Mouse (Mus musculus): ENCODE measurements around the gene Krt86.

Gene Krt86

GRCm38 (mm10) chr15:101472952-101473528 is at the start of gene Krt86:
TSS of gene Krt86 (plus strand) at chr15:101473478.
- no peak for DNase-seq (ENCODE audit: low read depth, low spot score)

- DNase-seq (ENCODE audit: low read depth, low spot score) = no peak
Observed at GRCm38 (mm10) chr15:101424914-101425313, 48.4 kb upstream of the Krt86 start.

GRCm38 (mm10) chr15:101436611-101437010 is 36.7 kb upstream of the Krt86 start:
- no peak for DNase-seq (ENCODE audit: low read depth, low spot score)

GRCm38 (mm10) chr15:101438555-101438954 is 34.7 kb upstream of the Krt86 start, which contains the start of gene Krt87:
TSS of gene Krt87 (minus strand) at chr15:101438804.
- DNase-seq (ENCODE audit: low read depth, low spot score) = no peak

GRCm38 (mm10) chr15:101440837-101441236 is 32.4 kb upstream of the Krt86 start:
- no peak for DNase-seq (ENCODE audit: low read depth, low spot score)

GRCm38 (mm10) chr15:101446572-101446971 is 26.7 kb upstream of the Krt86 start:
- DNase-seq (ENCODE audit: low read depth, low spot score) = no peak

- DNase-seq (ENCODE audit: low read depth, low spot score) = no peak
Observed at GRCm38 (mm10) chr15:101447444-101447843, 25.8 kb upstream of the Krt86 start, which contains the start of gene Krt88. TSS of gene Krt88 (plus strand) at chr15:101447744.

- peak; percentile 57 for DNase-seq (ENCODE audit: low read depth, low spot score)
Observed at GRCm38 (mm10) chr15:101453093-101453736, 20.1 kb upstream of the Krt86 start.

GRCm38 (mm10) chr15:101454774-101455173 is 18.5 kb upstream of the Krt86 start:
- DNase-seq (ENCODE audit: low read depth, low spot score) = no peak

- DNase-seq (ENCODE audit: low read depth, low spot score) = no peak
Observed at GRCm38 (mm10) chr15:101455292-101455691, 18.0 kb upstream of the Krt86 start.

GRCm38 (mm10) chr15:101455891-101456290 is 17.4 kb upstream of the Krt86 start:
- DNase-seq (ENCODE audit: low read depth, low spot score) = no peak

GRCm38 (mm10) chr15:101458361-101458930 is 14.8 kb upstream of the Krt86 start:
- no peak for DNase-seq (ENCODE audit: low read depth, low spot score)

GRCm38 (mm10) chr15:101459283-101459682 is 14.0 kb upstream of the Krt86 start:
- DNase-seq (ENCODE audit: low read depth, low spot score) = no peak

GRCm38 (mm10) chr15:101463651-101464050 is 9.6 kb upstream of the Krt86 start, which contains the start of gene Krt81:
TSS of gene Krt81 (minus strand) at chr15:101463751.
- DNase-seq (ENCODE audit: low read depth, low spot score) = no peak

- DNase-seq (ENCODE audit: low read depth, low spot score) = no peak
Observed at GRCm38 (mm10) chr15:101469093-101469492, 4.2 kb upstream of the Krt86 start.

- DNase-seq (ENCODE audit: low read depth, low spot score) = no peak
Observed at GRCm38 (mm10) chr15:101479007-101479665, 5.9 kb downstream of the Krt86 start.

GRCm38 (mm10) chr15:101479666-101480060 is 6.4 kb downstream of the Krt86 start:
- no peak for DNase-seq (ENCODE audit: low read depth, low spot score)

- no peak for DNase-seq (ENCODE audit: low read depth, low spot score)
Observed at GRCm38 (mm10) chr15:101482056-101482455, 8.8 kb downstream of the Krt86 start.

GRCm38 (mm10) chr15:101483646-101484045 is 10.4 kb downstream of the Krt86 start:
- no peak for DNase-seq (ENCODE audit: low read depth, low spot score)

GRCm38 (mm10) chr15:101484939-101485338 is 11.7 kb downstream of the Krt86 start:
- no peak for DNase-seq (ENCODE audit: low read depth, low spot score)

GRCm38 (mm10) chr15:101485911-101486635 is 12.8 kb downstream of the Krt86 start:
- DNase-seq (ENCODE audit: low read depth, low spot score) = no peak

GRCm38 (mm10) chr15:101491431-101491830 is 18.2 kb downstream of the Krt86 start, which contains the start of gene Krt83:
TSS of gene Krt83 (minus strand) at chr15:101491512.
- no peak for DNase-seq (ENCODE audit: low read depth, low spot score)

All from retina, postnatal 7 days (tissue).